Mouse (Mus musculus) lung, postnatal 0 days (tissue): ENCODE measurements at regions not wholly inside any gene's neighbourhood (a gene's known extent, or its start where the extent isn't known, plus 50 kb on each side); places are given as distances from the start of the nearest gene placed in this dataset.

Experiments
- CTCF ChIP-seq: IDR thresholded peaks from 2 replicates; pipeline ENCODE4 v1.5.1; 2016; ENCODE audit warnings: antibody characterized with exemption, mild to moderate bottlenecking
- EP300 ChIP-seq: IDR thresholded peaks from 2 replicates; pipeline ENCODE4 v1.6.1; 2016; ENCODE audit warnings: antibody characterized with exemption, mild to moderate bottlenecking, control low read depth

- no peak for TF ChIP-seq CTCF
- TF ChIP-seq EP300: peak; percentile 80
Observed at GRCm38 (mm10) chr7:138639541-138639940, 206.3 kb upstream of the Ppp2r2d start.
